ENCODE assay signal across 23 mouse cellular contexts in the genomic region with DNA sequence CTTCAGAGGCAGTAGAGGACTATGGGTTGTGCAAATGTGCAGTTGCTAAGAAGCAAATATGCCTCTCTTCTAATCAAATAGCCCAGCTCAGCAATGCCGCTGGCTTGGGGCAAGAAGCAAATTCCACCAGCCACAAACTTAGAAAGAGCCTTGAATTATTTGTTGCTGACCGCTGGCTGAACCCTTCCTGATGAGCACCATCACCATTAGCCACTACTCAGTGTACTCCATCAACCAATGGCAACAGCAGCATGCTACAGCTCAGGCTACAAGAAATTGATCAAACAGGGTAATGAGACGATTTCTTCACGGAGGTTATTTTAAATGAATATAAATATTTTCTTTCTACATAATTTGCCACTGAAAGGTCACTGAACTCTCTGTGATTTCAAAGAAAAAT. TPM values are rescaled to one million over a fixed set of nuclear protein-coding genes. Genes with fewer than 3 reads are reported as not detected.
A peak's percentile ranks its signal among the peaks of the same experiment; 100 is the strongest.
DNase-seq lines count a peak whose midpoint lies in the region; ATAC-seq and TF ChIP-seq lines count a peak whose summit lies in the region.
"Had no signal": no experiment of that assay in that cellular context is flagged by ENCODE, and none has a peak within 500 bp of the region (broad histone marks: within the 10 kb centered on the region; RNA-seq: fewer than 3 reads in every experiment).

No protein-coding gene starts in this region.

- no peak overlapping the region for H3K27ac ChIP-seq in hindbrain, embryonic 11.5 days (ENCODE audit: low read depth, low read length)
- no peak overlapping the region for H3K27ac ChIP-seq in hindbrain, embryonic 14.5 days
- no peak overlapping the region for H3K27ac ChIP-seq in lung, postnatal 0 days (ENCODE audit: low read length)
- no peak overlapping the region for H3K27ac ChIP-seq in neural tube, embryonic 12.5 days
- H3K27ac ChIP-seq: embryonic facial prominence, embryonic 12.5 days; heart, adult 2 months; heart, embryonic 15.5 days; kidney, postnatal 0 days; liver, embryonic 12.5 days had no signal

- H3K36me3 ChIP-seq in hindbrain, embryonic 11.5 days (ENCODE audit: control insufficient read depth, insufficient read depth, low read length) = no peaks in the 10 kb centered on the region
- no peaks in the 10 kb centered on the region for H3K36me3 ChIP-seq in hindbrain, embryonic 14.5 days (replicated peaks; ENCODE audit: control insufficient read depth, insufficient read depth)
- H3K36me3 ChIP-seq in lung, postnatal 0 days (ENCODE audit: insufficient read depth, low read length) = no peaks in the 10 kb centered on the region
- no peaks in the 10 kb centered on the region for H3K36me3 ChIP-seq in neural tube, embryonic 12.5 days
- H3K36me3 ChIP-seq: embryonic facial prominence, embryonic 12.5 days; heart, embryonic 15.5 days; liver, embryonic 12.5 days had no signal

- no peaks in the 10 kb centered on the region for H3K4me1 ChIP-seq in hindbrain, embryonic 11.5 days (replicated peaks; ENCODE audit: control insufficient read depth, insufficient read depth, low read length)
- no peaks in the 10 kb centered on the region; the same call in 1 of the 2 replicates for H3K4me1 ChIP-seq in hindbrain, embryonic 14.5 days (replicated peaks; ENCODE audit: control insufficient read depth, insufficient read depth, low read length)
- no peaks in the 10 kb centered on the region for H3K4me1 ChIP-seq in lung, postnatal 0 days (ENCODE audit: insufficient read depth, low read depth, low read length)
- H3K4me1 ChIP-seq in neural tube, embryonic 12.5 days = peaks cover 10% of the 10 kb centered on the region; the same call in 1 of the 2 replicates
- H3K4me1 ChIP-seq: embryonic facial prominence, embryonic 12.5 days; heart, embryonic 15.5 days; liver, embryonic 12.5 days had no signal

- peak; percentile 67 for ATAC-seq in hindbrain, embryonic 11.5 days (ENCODE audit: low FRiP score)
- ATAC-seq in hindbrain, embryonic 14.5 days (ENCODE audit: low FRiP score) = no peak
- ATAC-seq in lung, postnatal 0 days = no peak
- ATAC-seq in neural tube, embryonic 12.5 days (ENCODE audit: low FRiP score, low read depth) = peak; percentile 82; the same call in 1 of the 2 replicates
- no peak for ATAC-seq in megakaryocyte progenitor cell, adult 5-6 weeks (replicated peaks; ENCODE audit: poor library complexity)
- ATAC-seq: forebrain, embryonic 14.5 days; liver, embryonic 12.5 days had no signal

- 53% methylated on average over 4 of the region's 4 CpGs for WGBS in hindbrain, embryonic 11.5 days
- 40% methylated on average over 4 of the region's 4 CpGs for WGBS in hindbrain, embryonic 14.5 days
- 36% methylated on average over 4 of the region's 4 CpGs for WGBS in lung, postnatal 0 days
- WGBS in neural tube, embryonic 12.5 days = 25% methylated on average over 4 of the region's 4 CpGs

- H3K4me2 ChIP-seq in hindbrain, embryonic 11.5 days (replicated peaks; ENCODE audit: low read depth, low read length) = no peak overlapping the region
- H3K4me2 ChIP-seq in hindbrain, embryonic 14.5 days (replicated peaks) = no peak overlapping the region
- H3K4me2 ChIP-seq in lung, postnatal 0 days (replicated peaks; ENCODE audit: low read depth, low read length) = no peak overlapping the region
- H3K4me2 ChIP-seq in neural tube, embryonic 12.5 days (replicated peaks) = peak overlapping the region; percentile 12; the same call in 1 of the 2 replicates
- H3K4me2 ChIP-seq: embryonic facial prominence, embryonic 12.5 days; heart, embryonic 15.5 days; liver, embryonic 12.5 days; midbrain, embryonic 11.5 days had no signal

- H3K9me3 ChIP-seq in hindbrain, embryonic 11.5 days (ENCODE audit: control insufficient read depth, low read length) = no peaks in the 10 kb centered on the region
- H3K9me3 ChIP-seq in hindbrain, embryonic 14.5 days (ENCODE audit: control insufficient read depth, low read length) = no peaks in the 10 kb centered on the region
- H3K9me3 ChIP-seq in lung, postnatal 0 days (ENCODE audit: low read length) = no peaks in the 10 kb centered on the region
- H3K9me3 ChIP-seq in neural tube, embryonic 12.5 days = no peaks in the 10 kb centered on the region
- H3K9me3 ChIP-seq: embryonic facial prominence, embryonic 12.5 days; G1E; heart, embryonic 15.5 days; liver, embryonic 12.5 days had no signal

- no peaks in the 10 kb centered on the region for H3K27me3 ChIP-seq in hindbrain, embryonic 11.5 days (ENCODE audit: control insufficient read depth, insufficient read depth, low read length)
- no peaks in the 10 kb centered on the region for H3K27me3 ChIP-seq in hindbrain, embryonic 14.5 days (ENCODE audit: control insufficient read depth, insufficient read depth, low read length)
- H3K27me3 ChIP-seq in lung, postnatal 0 days (replicated peaks; ENCODE audit: insufficient read depth, low read length) = no peaks in the 10 kb centered on the region
- no peaks in the 10 kb centered on the region for H3K27me3 ChIP-seq in neural tube, embryonic 12.5 days (replicated peaks)
- H3K27me3 ChIP-seq: embryonic facial prominence, embryonic 12.5 days; heart, embryonic 15.5 days; liver, embryonic 12.5 days had no signal

- no peak overlapping the region for H3K4me3 ChIP-seq in hindbrain, embryonic 11.5 days (ENCODE audit: low read depth, low read length)
- no peak overlapping the region for H3K4me3 ChIP-seq in hindbrain, embryonic 14.5 days (replicated peaks; ENCODE audit: low read length)
- H3K4me3 ChIP-seq in lung, postnatal 0 days (ENCODE audit: low read depth, low read length) = no peak overlapping the region
- no peak overlapping the region for H3K4me3 ChIP-seq in neural tube, embryonic 12.5 days
- H3K4me3 ChIP-seq: embryonic facial prominence, embryonic 12.5 days; erythroblast, embryonic 14.5 days; heart, adult 2 months; heart, embryonic 15.5 days; liver, embryonic 12.5 days had no signal

- H3K9ac ChIP-seq in hindbrain, embryonic 11.5 days (ENCODE audit: low read depth, low read length) = no peak overlapping the region
- no peak overlapping the region for H3K9ac ChIP-seq in hindbrain, embryonic 14.5 days
- H3K9ac ChIP-seq in lung, postnatal 0 days (replicated peaks; ENCODE audit: low read depth) = no peak overlapping the region
- no peak overlapping the region for H3K9ac ChIP-seq in neural tube, embryonic 12.5 days
- H3K9ac ChIP-seq: embryonic facial prominence, embryonic 12.5 days; heart, embryonic 15.5 days; liver, embryonic 12.5 days had no signal

- no peak for TF ChIP-seq CTCF in lung, postnatal 0 days (IDR thresholded peaks at IDR 0.05)

- DNase-seq in hindbrain, embryonic 11.5 days (ENCODE audit: low spot score) = no peak
- no peak for DNase-seq in hindbrain, embryonic 14.5 days (ENCODE audit: low spot score)
- peak; percentile 73 for DNase-seq in embryo, embryonic 10 days (ENCODE audit: low spot score)
- peak; percentile 21 for DNase-seq in lung, postnatal 0 days (ENCODE audit: low spot score)
- no peak for DNase-seq in urinary bladder, adult 2 months (ENCODE audit: low spot score)
- DNase-seq: adrenal gland, postnatal 36 days; cerebellum, adult 11-12 months; cerebellum, postnatal 36 days; gastrocnemius, postnatal 10 days; heart, adult 2 months; heart, postnatal 4 days; kidney, adult 11 months; right cerebral cortex, postnatal 4 days had no signal

- no peak for TF ChIP-seq EP300 in lung, postnatal 0 days (IDR thresholded peaks at IDR 0.05)

RNA-seq across cellular contexts. Expression of a gene that starts 36.6 kb away (rescaled TPM):
- polyA plus RNA-seq in hindbrain, embryonic 11.5 days (2014; fragmentation: Nextera tagmentation; extraction: Ambion mirVana) = 29.0 and 30.9 TPM in 2 replicates
- polyA plus RNA-seq in hindbrain, embryonic 14.5 days (2014; fragmentation: Nextera tagmentation; extraction: Ambion mirVana) = 33.1 and 38.6 TPM in 2 replicates
- 78.5 and 82.9 TPM in 2 replicates for polyA plus RNA-seq in lung, postnatal 0 days (2015; fragmentation: Nextera tagmentation; extraction: Ambion mirVana)
- polyA plus RNA-seq in neural tube, embryonic 12.5 days (2016; fragmentation: Nextera tagmentation; extraction: Ambion mirVana) = 57.3 and 60.8 TPM in 2 replicates
- polyA plus RNA-seq in urinary bladder, adult 2 months (2012; rRNA removed) = 22.6 and 26.0 TPM in 2 replicates
- total RNA-seq in megakaryocyte progenitor cell, adult 5-6 weeks (2015) = 96.8 and 103 TPM in 2 replicates
- total RNA-seq in megakaryocyte progenitor cell, adult 5-6 weeks (2017) = 139 and 181 TPM in 2 replicates

Comparison
In these comparisons a context has a peak if more than half of its experiments do, and no peak if none do; other contexts are left out.
1. ATAC-seq: peak in hindbrain, embryonic 11.5 days (single experiment) and neural tube, embryonic 12.5 days (single experiment); none in hindbrain, embryonic 14.5 days (single experiment), lung, postnatal 0 days (single experiment) and megakaryocyte progenitor cell, adult 5-6 weeks (single experiment).
2. DNase-seq: peak in embryo, embryonic 10 days (single experiment) and lung, postnatal 0 days (single experiment); none in hindbrain, embryonic 11.5 days (single experiment), hindbrain, embryonic 14.5 days (single experiment) and urinary bladder, adult 2 months (single experiment).